Mouse (Mus musculus): ENCODE results near the gene Btnl10.

DNA sequence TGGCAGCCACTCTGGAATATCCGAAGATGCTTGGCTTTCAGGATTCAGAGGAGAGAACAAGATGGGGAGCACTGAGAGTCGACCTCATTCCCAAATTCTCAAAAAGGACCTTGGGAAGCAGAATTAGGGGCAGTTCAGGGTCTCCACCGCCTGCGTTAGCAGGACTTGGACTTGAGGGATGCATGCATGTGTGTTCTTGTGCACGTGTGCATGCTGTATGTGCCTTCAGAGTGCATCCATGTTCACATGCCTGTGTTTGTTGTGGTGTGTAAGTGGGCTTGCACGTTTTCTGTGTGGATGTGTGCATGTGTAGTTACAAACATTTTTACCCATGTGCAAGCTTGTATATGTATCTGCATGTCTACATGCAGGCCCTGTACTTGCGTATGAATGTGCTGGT is 46.5 kb downstream of the Btnl10 start:
- TF ChIP-seq CTCF (IDR thresholded peaks at IDR 0.05; ENCODE audit: extremely low read depth, insufficient read length, insufficient replicate concordance, low read depth, low read length) (no peak), POLR2A (IDR thresholded peaks at IDR 0.05; ENCODE audit: low read depth, low read length) (no peak)
